Mouse (Mus musculus): ENCODE data around the gene Kif6.
A peak's percentile ranks its signal among the peaks of the same experiment; 100 is the strongest.

Gene Kif6

DNA sequence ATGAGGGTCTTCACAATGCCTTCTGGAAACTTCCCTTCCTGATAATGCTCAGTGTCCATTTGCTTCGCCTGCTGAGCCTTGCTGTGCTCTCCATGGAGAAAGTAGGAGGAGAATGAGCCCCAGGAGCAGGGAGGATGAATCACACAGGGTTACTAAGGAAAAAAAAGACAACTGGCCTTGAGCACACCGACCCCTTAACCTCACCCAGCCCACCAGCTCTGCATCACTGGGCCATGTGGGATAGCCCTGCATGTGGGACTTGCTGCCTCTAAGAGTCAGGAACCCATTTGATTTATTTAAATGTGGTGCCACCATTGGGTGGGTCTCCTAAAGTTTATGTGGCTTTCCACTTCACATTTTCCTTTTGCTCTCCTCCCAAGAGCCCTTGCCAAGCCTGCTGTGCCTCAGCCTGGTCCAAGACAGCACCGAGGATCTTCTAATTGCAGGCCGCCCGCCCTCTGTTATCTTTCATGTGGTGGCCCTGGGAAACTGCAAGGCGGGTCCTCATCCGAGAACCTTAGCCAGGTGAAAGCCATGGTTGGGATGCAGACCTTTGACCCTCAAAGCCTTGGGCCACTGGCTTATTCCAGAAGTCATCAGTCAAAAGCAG lies 210.0 kb downstream of the Kif6 start:
- no peak; the same call in 1 of the 2 replicates for ATAC-seq (ENCODE audit: insufficient number of reproducible peaks, low FRiP score, low TSS enrichment)

DNA sequence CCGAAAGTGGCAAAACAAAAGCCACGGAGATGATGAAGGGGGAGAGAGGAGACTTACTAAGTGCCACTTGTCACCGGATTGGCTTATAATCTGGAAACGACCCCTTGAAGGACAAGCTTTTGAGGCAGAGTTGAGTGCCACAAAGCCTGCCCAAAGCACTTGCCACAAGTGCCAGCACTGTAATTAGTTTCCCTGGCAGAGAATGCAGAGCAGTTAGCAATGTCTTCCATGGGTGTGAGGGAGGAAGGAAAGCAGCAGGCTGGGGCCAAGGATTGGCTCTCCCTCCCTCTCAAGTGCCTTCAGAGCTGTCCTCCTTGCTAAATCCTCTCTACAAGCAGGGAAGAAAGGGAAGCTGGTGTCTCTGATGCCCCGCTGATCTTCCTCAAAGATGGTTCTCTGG lies 210.9 kb downstream of the Kif6 start:
- no peak for ATAC-seq (ENCODE audit: insufficient number of reproducible peaks, low FRiP score, low TSS enrichment)

DNA sequence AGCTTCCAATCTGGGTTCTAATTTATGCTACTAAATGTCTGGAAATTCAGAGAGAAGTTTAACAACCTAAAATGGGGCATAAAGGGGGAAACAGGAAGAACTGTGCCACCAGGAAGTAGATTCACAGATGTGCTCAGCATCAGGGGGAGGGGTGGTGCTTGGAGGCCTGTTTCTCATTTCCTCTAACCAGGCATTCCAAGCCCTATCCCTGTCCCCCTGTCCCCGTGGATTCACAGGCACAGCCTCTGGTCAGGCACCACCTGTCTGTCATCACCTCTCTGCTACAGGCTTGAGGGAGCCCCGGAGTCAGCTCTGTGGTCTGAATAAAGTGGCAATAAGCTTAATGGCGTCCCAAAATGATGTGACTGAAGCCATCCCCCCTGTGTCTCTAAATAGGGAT lies 216.8 kb downstream of the Kif6 start:
- no peak for ATAC-seq (ENCODE audit: insufficient number of reproducible peaks, low FRiP score, low TSS enrichment)

- ATAC-seq (ENCODE audit: insufficient number of reproducible peaks, low FRiP score, low TSS enrichment), result no peak
Measured at GRCm38 (mm10) chr17:49834044-49834545, 219.2 kb downstream of the Kif6 start.

DNA sequence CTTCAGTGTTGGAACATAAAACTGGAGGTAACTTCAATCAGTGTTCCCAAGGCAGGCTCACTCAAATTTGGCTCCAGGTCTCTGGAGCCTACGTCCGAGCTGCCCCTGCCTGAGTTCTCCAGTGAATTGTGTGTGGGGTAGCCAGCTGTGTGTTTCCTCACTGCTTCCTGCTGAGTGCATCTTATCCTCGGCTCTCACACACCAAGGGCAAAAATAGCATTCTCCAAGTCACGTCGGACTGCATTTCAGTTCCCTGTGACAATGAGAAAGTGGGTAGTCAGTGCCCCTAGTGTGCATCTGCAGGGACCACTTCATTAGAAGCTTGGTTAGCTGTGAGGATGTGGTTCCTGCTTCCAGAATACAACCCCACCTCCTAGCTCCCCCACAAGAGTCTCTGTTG lies 222.5 kb downstream of the Kif6 start:
- no peak for ATAC-seq (ENCODE audit: insufficient number of reproducible peaks, low FRiP score, low TSS enrichment)

DNA sequence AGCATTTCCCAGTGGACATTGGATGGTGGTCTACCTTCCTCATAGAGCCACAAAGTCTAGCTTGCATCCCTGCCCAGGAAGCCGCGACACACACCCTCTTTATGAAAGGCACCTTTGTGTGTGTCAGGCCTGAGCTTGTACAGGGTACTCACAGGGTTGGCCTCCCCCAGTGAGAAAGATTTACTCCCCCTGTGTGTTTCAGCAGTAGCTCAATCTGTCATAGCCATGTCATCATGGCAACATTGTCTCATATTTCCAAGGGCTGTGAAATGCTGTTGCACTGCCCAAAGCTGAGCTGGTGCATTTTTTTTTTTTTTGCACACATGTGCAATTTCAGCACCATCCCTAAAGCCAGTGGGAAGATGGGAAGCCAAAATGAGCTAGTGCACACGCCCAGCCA lies 224.3 kb downstream of the Kif6 start:
- ATAC-seq (ENCODE audit: insufficient number of reproducible peaks, low FRiP score, low TSS enrichment), result no peak

GRCm38 (mm10) chr17:49851210-49851609 lies 236.3 kb downstream of the Kif6 start:
- no peak for ATAC-seq (ENCODE audit: insufficient number of reproducible peaks, low FRiP score, low TSS enrichment)

GRCm38 (mm10) chr17:49852183-49852582 lies 237.2 kb downstream of the Kif6 start:
- no peak for ATAC-seq (ENCODE audit: insufficient number of reproducible peaks, low FRiP score, low TSS enrichment)

DNA sequence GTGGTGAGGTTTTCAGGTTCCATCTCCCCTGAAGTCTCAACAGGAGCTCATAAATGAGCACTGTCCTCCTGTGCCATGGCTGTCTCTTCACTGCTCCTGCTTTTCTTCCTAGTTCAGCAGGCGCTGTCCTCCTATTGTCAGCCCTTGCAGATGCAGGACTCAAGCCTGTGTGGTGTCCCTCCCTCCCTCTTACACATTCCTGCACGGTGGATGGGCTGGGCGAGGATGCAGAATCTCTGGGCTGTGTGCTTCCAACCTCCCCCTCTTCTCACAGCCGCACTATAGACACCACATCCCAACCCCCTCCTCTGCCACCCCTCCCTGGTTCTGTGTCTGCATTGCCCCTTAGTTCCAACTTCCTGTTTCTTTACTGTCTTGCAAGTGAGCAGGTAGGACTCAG lies 240.8 kb downstream of the Kif6 start:
- no peak for ATAC-seq (ENCODE audit: insufficient number of reproducible peaks, low FRiP score, low TSS enrichment)

GRCm38 (mm10) chr17:49860057-49860816 lies 245.3 kb downstream of the Kif6 start:
- no peak for ATAC-seq (ENCODE audit: insufficient number of reproducible peaks, low FRiP score, low TSS enrichment)

- ATAC-seq (ENCODE audit: insufficient number of reproducible peaks, low FRiP score, low TSS enrichment), result no peak
Measured at GRCm38 (mm10) chr17:49863597-49863996, 248.7 kb downstream of the Kif6 start.

- no peak for ATAC-seq (ENCODE audit: insufficient number of reproducible peaks, low FRiP score, low TSS enrichment)
Measured at GRCm38 (mm10) chr17:49865604-49866003, 250.7 kb downstream of the Kif6 start.

GRCm38 (mm10) chr17:49866653-49867215 lies 251.8 kb downstream of the Kif6 start:
- no peak for ATAC-seq (ENCODE audit: insufficient number of reproducible peaks, low FRiP score, low TSS enrichment)

DNA sequence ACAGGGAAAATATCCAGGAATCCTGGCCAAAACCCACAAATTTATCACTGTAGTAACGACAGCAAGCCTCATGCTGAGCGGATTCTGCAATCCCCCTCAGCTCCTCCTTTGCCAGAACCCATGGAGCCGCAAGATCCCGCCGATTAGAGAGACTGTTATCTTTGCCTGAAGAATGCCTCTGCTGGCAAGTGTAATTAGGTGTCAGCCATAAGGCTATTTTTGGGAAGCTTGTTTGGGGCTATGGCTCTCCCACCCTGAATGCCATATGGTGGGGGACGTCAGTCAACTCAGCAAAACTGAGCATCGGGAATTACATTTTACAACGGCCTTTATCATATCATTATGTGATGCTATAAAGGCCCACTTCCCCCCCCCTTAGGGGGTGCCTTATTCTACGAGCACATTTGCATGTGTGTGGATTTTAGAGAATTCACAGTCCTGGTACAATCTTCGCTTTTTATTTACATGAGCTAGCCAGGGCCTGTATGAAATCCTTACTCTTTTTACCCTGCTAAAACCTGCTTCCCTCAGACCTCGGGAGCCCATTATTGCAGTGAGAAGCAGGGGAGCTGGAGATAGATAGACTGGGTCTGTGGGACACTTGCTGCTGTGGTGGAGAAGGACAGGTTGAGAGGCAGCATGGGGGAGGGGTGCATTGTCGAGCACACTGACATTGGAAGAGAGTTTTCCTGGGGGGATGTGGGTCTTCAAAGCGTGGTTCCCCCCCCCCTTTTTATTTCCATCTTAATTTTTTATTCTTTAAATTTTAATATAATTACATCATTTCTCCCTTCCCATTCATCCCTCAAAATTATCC lies 252.6 kb downstream of the Kif6 start:
- ATAC-seq (ENCODE audit: insufficient number of reproducible peaks, low FRiP score, low TSS enrichment), result peak; percentile 39; the same call in 1 of the 2 replicates

- ATAC-seq (ENCODE audit: insufficient number of reproducible peaks, low FRiP score, low TSS enrichment), result no peak
Measured at GRCm38 (mm10) chr17:49869246-49869645, 254.3 kb downstream of the Kif6 start.

GRCm38 (mm10) chr17:49872305-49872704 lies 257.4 kb downstream of the Kif6 start:
- no peak for ATAC-seq (ENCODE audit: insufficient number of reproducible peaks, low FRiP score, low TSS enrichment)

GRCm38 (mm10) chr17:49874746-49875145 lies 259.8 kb downstream of the Kif6 start:
- ATAC-seq (ENCODE audit: insufficient number of reproducible peaks, low FRiP score, low TSS enrichment), result no peak

GRCm38 (mm10) chr17:49875401-49875800 lies 260.5 kb downstream of the Kif6 start:
- ATAC-seq (ENCODE audit: insufficient number of reproducible peaks, low FRiP score, low TSS enrichment), result no peak

DNA sequence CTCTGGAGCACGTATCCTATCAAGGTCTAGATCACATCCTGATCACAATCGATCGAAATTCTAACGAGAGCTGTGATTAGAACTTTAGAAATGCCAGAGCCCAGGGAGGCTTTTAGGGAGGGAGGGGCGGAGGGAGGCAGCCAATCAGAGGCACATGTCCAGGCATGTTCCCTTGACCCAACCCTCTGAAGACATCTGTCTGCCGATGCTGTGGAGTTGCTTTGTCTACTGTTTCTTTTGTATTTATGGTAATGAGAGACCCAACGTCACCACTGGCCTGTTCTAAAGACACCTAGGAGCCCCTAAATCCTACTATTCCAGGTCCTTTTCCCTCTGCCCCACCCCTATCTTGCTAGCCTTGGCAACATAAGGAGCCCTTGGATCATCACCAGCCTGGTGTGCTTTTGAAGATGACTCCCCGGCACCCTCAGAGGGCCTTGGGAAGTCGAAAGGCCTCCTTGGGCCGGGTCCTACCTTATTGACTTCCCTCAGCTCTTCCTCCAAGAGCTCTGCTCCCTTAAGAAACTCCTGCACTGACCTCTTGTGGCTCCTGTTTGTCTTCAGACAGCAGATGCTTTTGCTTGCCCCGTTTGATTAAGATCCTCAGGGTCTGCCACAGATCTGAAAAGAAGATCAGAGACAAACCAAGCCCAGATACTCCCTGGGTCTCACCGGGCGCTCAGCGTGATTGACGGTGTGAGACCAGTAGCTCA lies 261.2 kb downstream of the Kif6 start:
- ATAC-seq (ENCODE audit: insufficient number of reproducible peaks, low FRiP score, low TSS enrichment), result no peak

Measured in cerebellum, adult (tissue).